Mouse (Mus musculus): Measurements from ENCODE around the gene Scamp3. TPM values are rescaled to one million over a fixed set of nuclear protein-coding genes. Genes with fewer than 3 reads are reported as not detected.

Scamp3 gene
- polyA plus RNA-seq (2017; shearing (Covaris generic)), result 232 TPM

GRCm38 (mm10) chr3:89177242-89178106 is at the start of gene Scamp3:
Gene Scamp3, plus strand, starts transcription at chr3:89177473.

GRCm38 (mm10) chr3:89135958-89136357 is 41.3 kb upstream of the Scamp3 start, which contains the start of gene Pklr:
Gene Pklr, plus strand, starts transcription at chr3:89136142.

GRCm38 (mm10) chr3:89159616-89160344 is 17.5 kb upstream of the Scamp3 start, which contains the start of gene Hcn3:
Gene Hcn3, minus strand, starts transcription at chr3:89160196.

GRCm38 (mm10) chr3:89164506-89165267 is 12.6 kb upstream of the Scamp3 start, which contains the start of gene Clk2:
Gene Clk2, plus strand, starts transcription at chr3:89164795.

GRCm38 (mm10) chr3:89183058-89183958 is 6.0 kb downstream of the Scamp3 start, which contains the start of gene Fam189b:
Gene Fam189b, plus strand, starts transcription at chr3:89183143.

GRCm38 (mm10) chr3:89202253-89203141 is 25.2 kb downstream of the Scamp3 start, which contains the start of gene Gba:
Gene Gba, plus strand, starts transcription at chr3:89202928.

GRCm38 (mm10) chr3:89214681-89215411 is 37.6 kb downstream of the Scamp3 start, which contains the start of gene Thbs3:
Gene Thbs3, plus strand, starts transcription at chr3:89215180.

GRCm38 (mm10) chr3:89226900-89227299 is 49.6 kb downstream of the Scamp3 start, which contains the start of gene Mtx1:
Gene Mtx1, minus strand, starts transcription at chr3:89227088.

GRCm38 (mm10) chr3:89228836-89229235 is 51.6 kb downstream of the Scamp3 start, which contains the start of gene Muc1:
Gene Muc1, plus strand, starts transcription at chr3:89229057.

Other genes starting within 250 kb of the Scamp3 start
- gene Ash1l, start 226.9 kb upstream of the Scamp3 start, polyA plus RNA-seq (2017; shearing (Covaris generic)), result 32.1 TPM
- 109 TPM for gene Dap3, start 226.3 kb upstream of the Scamp3 start, polyA plus RNA-seq (2017; shearing (Covaris generic))
- gene Rusc1, start 84.2 kb upstream of the Scamp3 start, polyA plus RNA-seq (2017; shearing (Covaris generic)), result 76.8 TPM
- gene Gm43738, start 76.4 kb upstream of the Scamp3 start, polyA plus RNA-seq (2017; shearing (Covaris generic)), result not detected
- 61.8 TPM for gene Fdps, start 75.5 kb upstream of the Scamp3 start, polyA plus RNA-seq (2017; shearing (Covaris generic))
- gene Pklr, start 41.3 kb upstream of the Scamp3 start, polyA plus RNA-seq (2017; shearing (Covaris generic)), result not detected
- gene Hcn3, start 17.3 kb upstream of the Scamp3 start, polyA plus RNA-seq (2017; shearing (Covaris generic)), result 1.9 TPM
- gene Clk2, start 12.7 kb upstream of the Scamp3 start, polyA plus RNA-seq (2017; shearing (Covaris generic)), result 86.6 TPM
- 94.4 TPM for gene Fam189b, start 5.7 kb downstream of the Scamp3 start, polyA plus RNA-seq (2017; shearing (Covaris generic))
- 79.2 TPM for gene Gba, start 25.5 kb downstream of the Scamp3 start, polyA plus RNA-seq (2017; shearing (Covaris generic))
- gene Thbs3, start 37.7 kb downstream of the Scamp3 start, polyA plus RNA-seq (2017; shearing (Covaris generic)), result 1.6 TPM
- 87.7 TPM for gene Mtx1, start 49.6 kb downstream of the Scamp3 start, polyA plus RNA-seq (2017; shearing (Covaris generic))
- 7.2 TPM for gene Muc1, start 51.6 kb downstream of the Scamp3 start, polyA plus RNA-seq (2017; shearing (Covaris generic))
- 192 TPM for gene Krtcap2, start 68.5 kb downstream of the Scamp3 start, polyA plus RNA-seq (2017; shearing (Covaris generic))
- 2.7 TPM for gene Trim46, start 68.8 kb downstream of the Scamp3 start, polyA plus RNA-seq (2017; shearing (Covaris generic))
- gene Dpm3, start 81.9 kb downstream of the Scamp3 start, polyA plus RNA-seq (2017; shearing (Covaris generic)), result 74.3 TPM
- 132 TPM for gene Slc50a1, start 93.1 kb downstream of the Scamp3 start, polyA plus RNA-seq (2017; shearing (Covaris generic))
- 0.26 TPM for gene Efna1, start 103.7 kb downstream of the Scamp3 start, polyA plus RNA-seq (2017; shearing (Covaris generic))
- gene Efna3, start 145.5 kb downstream of the Scamp3 start, polyA plus RNA-seq (2017; shearing (Covaris generic)), result not detected
- gene Efna4, start 160.6 kb downstream of the Scamp3 start, polyA plus RNA-seq (2017; shearing (Covaris generic)), result not detected
- 21.7 TPM for gene Adam15, start 172.5 kb downstream of the Scamp3 start, polyA plus RNA-seq (2017; shearing (Covaris generic))
- not detected for gene Dcst2, start 184.5 kb downstream of the Scamp3 start, polyA plus RNA-seq (2017; shearing (Covaris generic))
- 0.37 TPM for gene Dcst1, start 187.8 kb downstream of the Scamp3 start, polyA plus RNA-seq (2017; shearing (Covaris generic))
- 17.3 TPM for gene Zbtb7b, start 217.3 kb downstream of the Scamp3 start, polyA plus RNA-seq (2017; shearing (Covaris generic))
- not detected for gene Lenep, start 225.3 kb downstream of the Scamp3 start, polyA plus RNA-seq (2017; shearing (Covaris generic))
- gene Flad1, start 234.4 kb downstream of the Scamp3 start, polyA plus RNA-seq (2017; shearing (Covaris generic)), result 27.4 TPM
- gene Cks1b, start 240.9 kb downstream of the Scamp3 start, polyA plus RNA-seq (2017; shearing (Covaris generic)), result 10.5 TPM
- 69.1 TPM for gene Shc1, start 241.0 kb downstream of the Scamp3 start, polyA plus RNA-seq (2017; shearing (Covaris generic))